Mouse (Mus musculus) CH12.LX (cell line): ENCODE measurements around the gene Arl15.

Experiments
- CTCF ChIP-seq, 2 experiments: IDR thresholded peaks in 1 of 2; conservative IDR thresholded peaks in 1 of 2; 2 replicates each; pipeline ENCODE4 v1.5.1; 2011 to 2012; ENCODE audit warnings: low read depth in 2 of 2, low read length in 2 of 2, improper control_type of control experiment in 1 of 2, inconsistent platforms in 1 of 2, mild to moderate bottlenecking in 1 of 2, moderate library complexity in 1 of 2
- EP300 ChIP-seq: IDR thresholded peaks from 2 replicates; pipeline ENCODE4 v1.6.1; 2011; ENCODE audit warnings: low read length, improper control_type of control experiment
- MAFK ChIP-seq: IDR thresholded peaks from 2 replicates; pipeline ENCODE4 v1.6.1; 2011; ENCODE audit warnings: low read length, improper control_type of control experiment; ENCODE audit not compliant: insufficient replicate concordance
- NRF1 ChIP-seq: IDR thresholded peaks from 2 replicates; pipeline ENCODE4 v1.6.1; 2014; ENCODE audit warnings: low read depth, mild to moderate bottlenecking, inconsistent platforms, low read length, improper control_type of control experiment, moderate library complexity
- POLR2A ChIP-seq: IDR thresholded peaks from 2 replicates; pipeline ENCODE4 v1.6.1; 2011; ENCODE audit warnings: low read depth, mild to moderate bottlenecking, improper control_type of control experiment, low read length
- ZC3H11A ChIP-seq: IDR thresholded peaks from 2 replicates; pipeline ENCODE4 v1.6.1; 2012; ENCODE audit warnings: low read depth, mild to moderate bottlenecking, inconsistent platforms, low read length, improper control_type of control experiment
- ZNF384 ChIP-seq: IDR thresholded peaks from 2 replicates; pipeline ENCODE4 v1.6.1; 2012; ENCODE audit warnings: low read depth, low read length, improper control_type of control experiment, inconsistent platforms

DNA sequence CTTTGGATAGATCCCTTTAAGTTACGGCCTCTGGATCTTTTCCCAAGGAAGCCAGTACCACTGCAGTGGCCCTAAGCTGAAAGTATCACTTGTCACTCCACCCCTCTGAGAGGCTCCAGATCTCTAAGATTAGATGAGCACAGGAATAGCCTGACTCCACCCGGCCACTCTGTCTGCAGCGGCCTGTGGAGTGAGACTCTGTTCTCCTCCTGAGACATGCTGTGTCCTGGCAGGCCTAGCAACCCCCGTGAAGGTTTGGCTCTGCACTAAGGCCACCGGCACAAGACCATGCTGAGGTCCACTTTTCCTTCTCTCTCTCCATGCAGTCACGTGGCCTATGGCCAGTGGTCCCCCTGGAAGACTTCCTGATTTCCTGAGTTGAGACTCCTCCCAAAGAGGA lies 200.3 kb downstream of the Arl15 start:
- no peak for TF ChIP-seq ZC3H11A
- TF ChIP-seq ZNF384, result no peak
- TF ChIP-seq POLR2A, result no peak
- no peak for TF ChIP-seq CTCF (conservative IDR thresholded peaks at IDR 0.05 in 1 of 2, IDR thresholded peaks at IDR 0.05 in 1 of 2; ENCODE audit: low read depth in 2 of 2, low read length in 2 of 2)
- no peak for TF ChIP-seq MAFK
- no peak for TF ChIP-seq EP300
- TF ChIP-seq NRF1, result no peak
